Mouse (Mus musculus) CH12.LX (cell line): ENCODE data around the gene Fabp3. TPM values are rescaled to one million over a fixed set of nuclear protein-coding genes. Genes with fewer than 3 reads are reported as not detected.
A peak's percentile ranks its signal among the peaks of the same experiment; 100 is the strongest.

ENCODE experiments used
- DNase-seq: peaks from one replicate; pipeline ENCODE4 v3.0.0-alpha.2; 2013; ENCODE audit errors: extremely low read depth
- H3K27ac ChIP-seq: 2 replicates; pipeline ENCODE4 v1.5.1; 2012; ENCODE audit warnings: low read depth, mild to moderate bottlenecking, control low read depth, moderate library complexity; ENCODE audit not compliant: insufficient read depth
- H3K27me3 ChIP-seq: replicated peaks from 2 replicates; pipeline ENCODE3; 2012; ENCODE audit warnings: inconsistent platforms
- H3K36me3 ChIP-seq, 2 experiments: replicated peaks in 1 of 2; 2 replicates each; pipeline versions ENCODE3 to v1.6.1; 2012; ENCODE audit warnings: inconsistent platforms in 1 of 2, low read length in 1 of 2, mild to moderate bottlenecking in 1 of 2, mixed read lengths in 1 of 2, moderate library complexity in 1 of 2; ENCODE audit not compliant: control insufficient read depth in 1 of 2, insufficient read depth in 1 of 2
- H3K4me1 ChIP-seq, 2 experiments: 2 replicates each; pipeline ENCODE4 v1.6.1; 2012; ENCODE audit warnings: inconsistent platforms in 1 of 2, moderate library complexity in 1 of 2; ENCODE audit not compliant: insufficient read depth in 2 of 2, control insufficient read depth in 1 of 2
- H3K4me2 ChIP-seq: 2 replicates; pipeline ENCODE4 v1.6.1; 2012; ENCODE audit warnings: low read depth, mild to moderate bottlenecking, control low read depth; ENCODE audit not compliant: poor library complexity, insufficient read depth, severe bottlenecking
- H3K4me3 ChIP-seq, 3 experiments: fragments of 150-350 bp in 1 of 3; sonication (generic) in 1 of 3; replicated peaks in 1 of 3; 2 replicates each; pipeline versions ENCODE3 to v1.5.1; 2011 to 2012; ENCODE audit warnings: low read depth in 2 of 3, low read length in 2 of 3, mild to moderate bottlenecking in 2 of 3, moderate library complexity in 2 of 3, control low read depth in 1 of 3, improper control_type of control experiment in 1 of 3, inconsistent platforms in 1 of 3, mixed read lengths in 1 of 3; ENCODE audit not compliant: poor library complexity in 1 of 3
- H3K79me2 ChIP-seq: replicated peaks from 2 replicates; pipeline ENCODE4 v1.6.1; 2012; ENCODE audit warnings: mild to moderate bottlenecking, moderate library complexity; ENCODE audit not compliant: control insufficient read depth, poor library complexity, insufficient read depth, severe bottlenecking; ENCODE audit errors: extremely low read depth
- H3K9ac ChIP-seq: 2 replicates; pipeline ENCODE4 v1.6.1; 2012; ENCODE audit warnings: low read depth, mild to moderate bottlenecking, control low read depth, moderate library complexity; ENCODE audit not compliant: insufficient read depth
- H3K9me3 ChIP-seq: replicated peaks from 2 replicates; pipeline ENCODE3; 2012; ENCODE audit warnings: low read length, inconsistent platforms, mixed read lengths
- CHD1 ChIP-seq: IDR thresholded peaks from 2 replicates; pipeline ENCODE4 v1.6.1; 2012; ENCODE audit warnings: low read depth, low read length, improper control_type of control experiment, inconsistent platforms
- CTCF ChIP-seq, 2 experiments: IDR thresholded peaks in 1 of 2; conservative IDR thresholded peaks in 1 of 2; 2 replicates each; pipeline ENCODE4 v1.5.1; 2011 to 2012; ENCODE audit warnings: low read depth in 2 of 2, low read length in 2 of 2, improper control_type of control experiment in 1 of 2, inconsistent platforms in 1 of 2, mild to moderate bottlenecking in 1 of 2, moderate library complexity in 1 of 2
- EP300 ChIP-seq: IDR thresholded peaks from 2 replicates; pipeline ENCODE4 v1.6.1; 2011; ENCODE audit warnings: low read length, improper control_type of control experiment
- HCFC1 ChIP-seq: IDR thresholded peaks from 2 replicates; pipeline ENCODE4 v1.6.1; 2012; ENCODE audit warnings: low read depth, mild to moderate bottlenecking, inconsistent platforms, low read length, improper control_type of control experiment
- IRF4 ChIP-seq: IDR thresholded peaks from 2 replicates; pipeline ENCODE4 v1.6.1; 2014; ENCODE audit warnings: low read depth, mild to moderate bottlenecking, inconsistent platforms, low read length, improper control_type of control experiment
- JUND ChIP-seq: conservative IDR thresholded peaks from 2 replicates; pipeline ENCODE4 v1.6.1; 2011; ENCODE audit warnings: low read depth, low read length, improper control_type of control experiment
- KAT2A ChIP-seq: IDR thresholded peaks from 2 replicates; pipeline ENCODE4 v1.6.1; 2012; ENCODE audit warnings: low read length, improper control_type of control experiment, inconsistent platforms; ENCODE audit not compliant: insufficient replicate concordance
- MAX ChIP-seq: IDR thresholded peaks from 2 replicates; pipeline ENCODE4 v1.6.1; 2011; ENCODE audit warnings: low read length, improper control_type of control experiment
- MEF2A ChIP-seq: IDR thresholded peaks from 2 replicates; pipeline ENCODE4 v1.6.1; 2014; ENCODE audit warnings: low read depth, mild to moderate bottlenecking, inconsistent platforms, low read length, improper control_type of control experiment, borderline replicate concordance
- MYC ChIP-seq: IDR thresholded peaks from 2 replicates; pipeline ENCODE4 v1.6.1; 2011; ENCODE audit warnings: low read depth, mild to moderate bottlenecking, improper control_type of control experiment, low read length
- NELFE ChIP-seq: IDR thresholded peaks from 2 replicates; pipeline ENCODE4 v1.6.1; 2011; ENCODE audit warnings: low read depth, low read length, improper control_type of control experiment
- RAD21 ChIP-seq: IDR thresholded peaks from 2 replicates; pipeline ENCODE4 v1.6.1; 2011; ENCODE audit warnings: low read depth, mild to moderate bottlenecking, low read length, improper control_type of control experiment, moderate library complexity
- RCOR1 ChIP-seq: conservative IDR thresholded peaks from 2 replicates; pipeline ENCODE4 v1.6.1; 2012; ENCODE audit warnings: low read depth, mild to moderate bottlenecking, inconsistent platforms, low read length, improper control_type of control experiment
- SIN3A ChIP-seq: IDR thresholded peaks from 2 replicates; pipeline ENCODE4 v1.6.1; 2012; ENCODE audit warnings: low read length, improper control_type of control experiment, inconsistent platforms
- SMC3 ChIP-seq: IDR thresholded peaks from 2 replicates; pipeline ENCODE4 v1.6.1; 2011; ENCODE audit warnings: low read depth, low read length, improper control_type of control experiment
- TCF12 ChIP-seq: IDR thresholded peaks from 2 replicates; pipeline ENCODE4 v1.6.1; 2014; ENCODE audit warnings: low read depth, mild to moderate bottlenecking, inconsistent platforms, low read length, improper control_type of control experiment
- UBTF ChIP-seq: IDR thresholded peaks from 2 replicates; pipeline ENCODE4 v1.6.1; 2012; ENCODE audit warnings: low read depth, mild to moderate bottlenecking, inconsistent platforms, low read length, improper control_type of control experiment, moderate library complexity
- ZMIZ1 ChIP-seq: IDR thresholded peaks from 2 replicates; pipeline ENCODE4 v1.6.1; 2012; ENCODE audit warnings: low read depth, mild to moderate bottlenecking, inconsistent platforms, low read length, improper control_type of control experiment
- dilution Hi-C: fragments of 300-500 bp; cut with MboI; formaldehyde crosslinking; loops from 2 replicates; pipeline ENCODE4 v1.14.3; 2020; ENCODE audit warnings: low sequenced_read_pairs; ENCODE audit not compliant: extremely low pct_unique_long_range_greater_than_20kb, extremely low pct_ligation_motif_present
- in situ Hi-C: fragments of 300-500 bp; cut with MboI; formaldehyde crosslinking; loops from 3 replicates; pipeline ENCODE4 v1.14.3; 2019; ENCODE audit warnings: low sequenced_read_pairs, low pct_ligation_motif_present, low pct_unique_long_range_greater_than_20kb, mixed read lengths
- polyA plus RNA-seq: library from polyadenylated mRNA; unstranded; fragments of >175 nt; gene quantifications from 2 replicates; pipeline ENCODE4 v1.2.1, GENCODE M21; 2012; ENCODE audit warnings: low read depth; ENCODE audit not compliant: insufficient read length
- total RNA-seq, 2 experiments: library from RNA; depleted of rRNA; stranded (reverse); fragments of 300-350 nt in 1 of 2; fragments of >200 nt in 1 of 2; gene quantifications; 2 replicates each; pipeline ENCODE4 v1.2.3; 2012 to 2014

The Fabp3 gene
- total and polyA plus RNA-seq, 3 experiments, result not detected

DNA sequence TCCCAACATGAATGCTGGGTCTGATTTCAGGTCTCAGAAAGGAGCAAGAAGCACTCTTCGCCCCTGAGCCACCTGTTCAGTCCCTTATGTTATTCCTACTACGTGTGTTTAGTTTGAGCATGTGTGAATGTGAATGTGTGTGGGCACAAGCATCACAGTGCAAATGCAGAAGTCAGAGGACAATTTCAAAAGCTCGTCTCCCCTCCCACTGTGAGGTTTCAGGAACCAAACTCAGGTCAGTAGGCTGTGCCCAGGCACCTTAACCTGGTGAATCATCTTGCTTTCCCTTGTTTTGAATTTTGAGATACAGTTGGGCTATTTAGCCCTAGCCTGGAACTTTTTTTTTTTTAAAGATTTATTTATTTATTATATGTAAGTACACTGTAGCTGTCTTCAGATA, 18.6 kb upstream of the Fabp3 start:
- no peak overlapping the region for H3K4me3 ChIP-seq
- H3K9ac ChIP-seq, result no peak overlapping the region
- DNase-seq, result no peak
- no peak overlapping the region for H3K4me2 ChIP-seq
- H3K79me2 ChIP-seq, result no peaks in the 10 kb centered on the region
- TF ChIP-seq RCOR1, result no peak
- no peak for TF ChIP-seq HCFC1
- TF ChIP-seq ZMIZ1, result no peak
- TF ChIP-seq IRF4, result no peak
- TF ChIP-seq KAT2A, result no peak
- H3K9me3 ChIP-seq, result no peaks in the 10 kb centered on the region
- H3K27me3 ChIP-seq, result peaks cover 64% of the 10 kb centered on the region
- H3K4me1 ChIP-seq, result no peaks in the 10 kb centered on the region
- dilution Hi-C loops, result no loop called here
- H3K36me3 ChIP-seq, result no peaks in the 10 kb centered on the region
- in situ Hi-C loops, result loop anchor here (5.0 kb wide), 1 partner anchor 93 kb away; no protein-coding TSS in a partner anchor
- H3K27ac ChIP-seq, result no peak overlapping the region

GRCm38 (mm10) chr4:130292271-130292670, 16.1 kb upstream of the Fabp3 start:
- Histone ChIP-seq H3K4me3 (no peak overlapping the region), H3K4me2 (no peak overlapping the region), H3K27me3 (peaks cover 62% of the 10 kb centered on the region), H3K27ac (no peak overlapping the region), H3K9me3 (no peaks in the 10 kb centered on the region), H3K4me1 (peaks cover 0 to 4% of the 10 kb centered on the region in 2 experiments; a peak in 1 of 4 replicates), H3K9ac (no peak overlapping the region), H3K79me2 (no peaks in the 10 kb centered on the region), H3K36me3 (no peaks in the 10 kb centered on the region)
- DNase-seq, result peak; percentile 78
- no peak for TF ChIP-seq TCF12
- TF ChIP-seq IRF4, result no peak
- TF ChIP-seq CHD1, result no peak
- peak; percentile 93 to 97 for TF ChIP-seq CTCF (conservative IDR thresholded peaks at IDR 0.05 in 1 of 2, IDR thresholded peaks at IDR 0.05 in 1 of 2; ENCODE audit: low read depth in 2 of 2, low read length in 2 of 2)
- TF ChIP-seq SMC3, result peak; percentile 89
- peak; percentile 88 for TF ChIP-seq RAD21
- no peak for TF ChIP-seq EP300
- TF ChIP-seq SIN3A, result no peak
- no peak for TF ChIP-seq NELFE
- TF ChIP-seq MEF2A, result no peak
- TF ChIP-seq UBTF, result no peak
- no peak for TF ChIP-seq MYC
- TF ChIP-seq JUND, result no peak
- no peak for TF ChIP-seq MAX
- dilution Hi-C loops, result no loop called here
- in situ Hi-C loops, result loop anchor here (5.0 kb wide), 1 partner anchor 95 kb away; no protein-coding TSS in a partner anchor
